Mouse (Mus musculus): Measurements from ENCODE around the gene Smad9. TPM values are rescaled to one million over a fixed set of nuclear protein-coding genes. Genes with fewer than 3 reads are reported as not detected.

The Smad9 gene
- total and polyA plus RNA-seq, 2 experiments from 2014 or later = 0.67 to 4.6 TPM

DNA sequence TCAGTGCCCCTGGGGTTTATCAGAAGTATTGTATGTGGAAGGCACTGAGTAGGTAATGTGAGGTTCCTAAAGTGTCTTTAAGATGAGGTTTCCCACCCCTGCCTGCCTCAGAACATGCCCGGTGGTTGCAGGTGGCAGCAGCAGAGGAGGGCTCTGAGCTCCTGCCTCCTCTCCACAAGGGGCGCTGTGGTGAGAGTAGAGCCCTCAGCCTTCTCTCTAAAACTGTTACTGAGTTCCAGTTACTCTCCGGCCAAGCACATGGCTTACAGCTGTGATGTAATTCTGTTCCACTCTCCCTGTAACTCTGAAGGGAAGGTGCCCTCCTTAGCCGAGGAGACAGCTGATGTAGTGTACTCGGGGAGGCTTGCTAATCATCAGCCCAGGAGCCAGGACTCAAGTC is 9.6 kb upstream of the Smad9 start:
- ATAC-seq (ENCODE audit: low FRiP score) (peak; percentile 49; the same call in 1 of the 2 replicates), DNase-seq (ENCODE audit: low spot score) (no peak)
- Histone ChIP-seq H3K4me3 (ENCODE audit: low read depth, low read length) (no peak overlapping the region), H3K4me1 (ENCODE audit: insufficient read depth, low read length) (no peaks in the 10 kb centered on the region), H3K27me3 (ENCODE audit: insufficient read depth, low read length) (no peaks in the 10 kb centered on the region), H3K36me3 (ENCODE audit: insufficient read depth, low read length) (peaks cover 69% of the 10 kb centered on the region), H3K4me2 (ENCODE audit: low read depth, low read length, poor library complexity, severe bottlenecking) (no peak overlapping the region), H3K27ac (ENCODE audit: low read depth, low read length) (no peak overlapping the region), H3K9ac (replicated peaks; ENCODE audit: low read length, poor library complexity, severe bottlenecking) (no peak overlapping the region), H3K9me3 (ENCODE audit: low read length) (no peaks in the 10 kb centered on the region)
- TF ChIP-seq CTCF (IDR thresholded peaks at IDR 0.05) = peak; percentile 73
- 69% methylated on average over 5 of the region's 5 CpGs for WGBS

DNA sequence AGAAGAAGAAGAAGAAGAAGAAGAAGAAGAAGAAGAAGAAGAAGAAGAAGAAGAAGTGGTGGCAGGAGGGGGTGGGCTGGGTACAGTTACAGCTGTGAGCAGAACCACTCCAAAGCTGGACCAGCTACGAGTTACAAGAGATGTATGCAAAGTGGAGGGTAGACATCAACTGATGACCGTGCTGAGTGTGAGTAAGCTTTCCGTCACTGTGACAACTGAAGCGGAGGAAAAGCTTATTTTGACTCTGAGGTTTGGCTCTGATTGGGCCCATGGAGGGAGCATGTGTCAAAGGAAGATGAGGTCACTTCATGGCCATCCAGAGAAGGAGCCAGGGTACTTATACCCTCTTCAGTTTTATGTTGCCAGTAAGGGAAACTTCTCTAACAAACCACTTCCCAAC is 2.0 kb upstream of the Smad9 start:
- Histone ChIP-seq H3K27me3 (ENCODE audit: insufficient read depth, low read length) (peaks cover 2% of the 10 kb centered on the region; the same call in 1 of the 2 replicates), H3K4me2 (ENCODE audit: low read depth, low read length, poor library complexity, severe bottlenecking) (no peak overlapping the region), H3K9ac (replicated peaks; ENCODE audit: low read length, poor library complexity, severe bottlenecking) (no peak overlapping the region), H3K9me3 (ENCODE audit: low read length) (no peaks in the 10 kb centered on the region), H3K27ac (ENCODE audit: low read depth, low read length) (no peak overlapping the region), H3K4me3 (ENCODE audit: low read depth, low read length) (no peak overlapping the region), H3K4me1 (ENCODE audit: insufficient read depth, low read length) (no peaks in the 10 kb centered on the region; the same call in 1 of the 2 replicates), H3K36me3 (ENCODE audit: insufficient read depth, low read length) (peaks cover 28% of the 10 kb centered on the region)
- DNase-seq (ENCODE audit: low spot score) = no peak
- TF ChIP-seq CTCF (IDR thresholded peaks at IDR 0.05) = no peak
- no peak for ATAC-seq (ENCODE audit: low FRiP score)
- WGBS = 89% methylated on average over 4 of the region's 4 CpGs

DNA sequence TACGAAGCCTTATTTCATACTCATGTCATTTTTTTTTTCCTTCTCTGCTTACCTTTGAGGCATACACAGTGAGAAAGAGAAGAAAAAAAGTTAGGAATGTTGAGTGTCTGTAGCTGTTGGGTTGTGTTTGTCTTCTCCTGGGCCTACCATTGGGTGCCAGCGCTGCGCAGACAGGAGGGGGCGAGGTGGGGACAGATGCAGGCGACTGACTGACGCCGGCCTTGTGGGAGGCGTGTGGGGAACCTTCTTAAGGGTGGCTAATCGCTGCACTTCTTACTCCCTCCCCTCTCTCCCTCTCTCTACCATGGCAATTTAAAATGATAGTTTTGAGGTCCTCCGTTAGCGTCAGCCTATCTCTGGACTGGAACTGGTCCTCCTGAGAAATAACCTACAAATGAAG is 676 bp downstream of the Smad9 start:
- peak overlapping the region; percentile 71 for H3K4me3 ChIP-seq (ENCODE audit: low read depth, low read length)
- H3K4me2 ChIP-seq (ENCODE audit: low read depth, low read length, poor library complexity, severe bottlenecking) = peak overlapping the region; percentile 100
- H3K27ac ChIP-seq (ENCODE audit: low read depth, low read length) = no peak overlapping the region
- no peaks in the 10 kb centered on the region; the same call in 1 of the 2 replicates for H3K4me1 ChIP-seq (ENCODE audit: insufficient read depth, low read length)
- H3K36me3 ChIP-seq (ENCODE audit: insufficient read depth, low read length) = peaks cover 9% of the 10 kb centered on the region; the same call in 1 of the 2 replicates
- 0 out of 2 replicates have a peak, but pooled peaks have one; percentile 3 for TF ChIP-seq CTCF (IDR thresholded peaks at IDR 0.05)
- ATAC-seq (ENCODE audit: low FRiP score) = no peak
- H3K9ac ChIP-seq (replicated peaks; ENCODE audit: low read length, poor library complexity, severe bottlenecking) = peak overlapping the region; percentile 74; the same call in 1 of the 2 replicates
- no peaks in the 10 kb centered on the region for H3K9me3 ChIP-seq (ENCODE audit: low read length)
- WGBS = under 1% methylated on average over 11 of the region's 11 CpGs
- H3K27me3 ChIP-seq (ENCODE audit: insufficient read depth, low read length) = peaks cover 2% of the 10 kb centered on the region; the same call in 1 of the 2 replicates
- DNase-seq (ENCODE audit: low spot score) = no peak

DNA sequence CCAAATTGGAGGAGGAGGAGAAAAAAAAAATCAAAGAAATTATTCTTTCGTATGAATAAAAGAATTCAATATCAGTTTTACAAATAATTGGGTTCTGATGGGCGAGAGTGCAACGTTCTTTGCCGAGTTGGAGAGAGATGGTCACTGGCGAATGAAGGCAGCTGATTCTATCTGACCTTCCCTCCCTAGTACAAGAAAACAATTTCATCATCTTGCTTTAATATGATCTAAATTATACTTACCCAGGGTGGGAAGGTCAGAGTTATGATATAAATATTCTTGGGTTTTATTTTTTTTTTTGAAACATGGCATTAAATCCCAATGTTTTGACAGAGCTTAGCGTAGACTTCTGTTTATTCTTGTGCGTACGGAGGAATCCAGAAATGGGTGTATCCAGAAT is 2.1 kb downstream of the Smad9 start:
- H3K36me3 ChIP-seq (ENCODE audit: insufficient read depth, low read length) = no peaks in the 10 kb centered on the region
- TF ChIP-seq CTCF (IDR thresholded peaks at IDR 0.05) = no peak
- ATAC-seq (ENCODE audit: low FRiP score) = no peak
- H3K27ac ChIP-seq (ENCODE audit: low read depth, low read length) = no peak overlapping the region
- DNase-seq (ENCODE audit: low spot score) = no peak
- H3K4me1 ChIP-seq (ENCODE audit: insufficient read depth, low read length) = no peaks in the 10 kb centered on the region; the same call in 1 of the 2 replicates
- peaks cover 2% of the 10 kb centered on the region; the same call in 1 of the 2 replicates for H3K27me3 ChIP-seq (ENCODE audit: insufficient read depth, low read length)
- no peaks in the 10 kb centered on the region for H3K9me3 ChIP-seq (ENCODE audit: low read length)
- 91% methylated on average over 8 of the region's 8 CpGs for WGBS
- H3K4me2 ChIP-seq (ENCODE audit: low read depth, low read length, poor library complexity, severe bottlenecking) = no peak overlapping the region
- no peak overlapping the region for H3K4me3 ChIP-seq (ENCODE audit: low read depth, low read length)
- no peak overlapping the region for H3K9ac ChIP-seq (replicated peaks; ENCODE audit: low read length, poor library complexity, severe bottlenecking)

DNA sequence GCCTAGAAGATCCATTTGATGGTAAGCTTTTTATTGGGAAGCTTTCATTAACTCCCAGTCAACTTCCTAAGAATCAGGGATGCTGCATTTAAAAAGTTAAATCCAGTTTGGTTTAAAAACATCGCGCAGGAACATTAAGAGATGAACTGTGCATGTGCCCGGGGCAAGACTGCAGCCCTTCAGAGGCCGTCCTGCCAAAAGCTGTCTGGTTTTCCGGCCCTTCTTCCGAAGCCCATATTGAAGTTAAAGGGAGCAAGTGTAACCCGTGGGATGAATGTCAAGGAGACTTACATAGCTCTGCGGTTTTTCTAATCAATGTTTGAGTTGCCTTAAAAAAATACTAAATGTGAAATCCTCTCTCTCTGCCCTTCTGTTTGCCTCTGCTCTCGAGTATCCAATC is 3.8 kb downstream of the Smad9 start:
- no peaks in the 10 kb centered on the region; the same call in 1 of the 2 replicates for H3K27me3 ChIP-seq (ENCODE audit: insufficient read depth, low read length)
- DNase-seq (ENCODE audit: low spot score) (no peak), ATAC-seq (ENCODE audit: low FRiP score) (no peak)
- no peak overlapping the region for H3K27ac ChIP-seq (ENCODE audit: low read depth, low read length)
- no peak for TF ChIP-seq CTCF (IDR thresholded peaks at IDR 0.05)
- H3K4me3 ChIP-seq (ENCODE audit: low read depth, low read length) = no peak overlapping the region
- no peaks in the 10 kb centered on the region for H3K9me3 ChIP-seq (ENCODE audit: low read length)
- H3K4me1 ChIP-seq (ENCODE audit: insufficient read depth, low read length) = no peaks in the 10 kb centered on the region; the same call in 1 of the 2 replicates
- WGBS = 74% methylated on average over 9 of the region's 9 CpGs
- H3K9ac ChIP-seq (replicated peaks; ENCODE audit: low read length, poor library complexity, severe bottlenecking) = no peak overlapping the region
- no peaks in the 10 kb centered on the region for H3K36me3 ChIP-seq (ENCODE audit: insufficient read depth, low read length)
- H3K4me2 ChIP-seq (ENCODE audit: low read depth, low read length, poor library complexity, severe bottlenecking) = no peak overlapping the region

DNA sequence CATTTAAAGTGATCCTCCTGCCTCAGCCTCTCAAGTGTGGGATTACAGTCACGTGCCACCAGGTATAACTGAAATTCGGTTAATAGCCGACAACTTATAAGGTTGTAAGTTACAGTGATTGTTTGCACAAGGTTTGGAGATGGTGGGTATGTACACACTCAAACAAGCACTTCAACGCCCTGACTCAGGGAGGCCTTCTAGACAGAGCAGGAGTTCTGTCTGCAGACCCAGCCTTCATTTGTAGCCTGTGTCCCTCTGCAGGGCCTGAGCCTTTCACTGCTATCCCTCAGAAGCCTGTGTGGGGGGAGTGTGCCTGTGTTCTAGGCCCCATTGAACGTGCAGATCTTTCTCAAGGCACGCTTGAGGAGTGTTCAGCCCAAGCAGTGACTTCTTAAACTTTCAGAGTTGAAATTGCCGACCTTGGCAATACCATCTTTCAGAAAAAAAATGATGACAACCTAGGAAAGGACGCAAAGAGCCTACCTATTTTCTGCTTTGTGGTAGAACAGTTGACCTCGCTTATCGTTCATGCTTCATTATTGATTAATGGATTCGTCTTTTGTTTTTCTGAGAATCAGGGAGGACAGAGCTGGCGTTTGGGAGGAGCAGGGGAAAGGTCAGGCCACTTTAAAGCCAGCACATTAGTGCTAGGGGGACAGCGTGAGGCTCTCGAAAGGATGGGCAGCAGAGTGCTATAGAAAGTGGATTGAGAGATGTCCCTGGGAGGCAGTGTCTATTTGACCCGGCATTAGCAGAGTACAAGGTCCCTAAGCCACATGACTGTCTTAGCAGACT is 5.1 kb downstream of the Smad9 start:
- no peak overlapping the region for H3K4me3 ChIP-seq (ENCODE audit: low read depth, low read length)
- 60% methylated on average over 15 of the region's 15 CpGs for WGBS
- no peaks in the 10 kb centered on the region for H3K9me3 ChIP-seq (ENCODE audit: low read length)
- no peaks in the 10 kb centered on the region for H3K36me3 ChIP-seq (ENCODE audit: insufficient read depth, low read length)
- H3K27me3 ChIP-seq (ENCODE audit: insufficient read depth, low read length) = no peaks in the 10 kb centered on the region; the same call in 1 of the 2 replicates
- TF ChIP-seq CTCF (IDR thresholded peaks at IDR 0.05) = no peak
- no peaks in the 10 kb centered on the region; the same call in 1 of the 2 replicates for H3K4me1 ChIP-seq (ENCODE audit: insufficient read depth, low read length)
- H3K4me2 ChIP-seq (ENCODE audit: low read depth, low read length, poor library complexity, severe bottlenecking) = no peak overlapping the region
- H3K9ac ChIP-seq (replicated peaks; ENCODE audit: low read length, poor library complexity, severe bottlenecking) = no peak overlapping the region
- ATAC-seq (ENCODE audit: low FRiP score) (no peak), DNase-seq (ENCODE audit: low spot score) (no peak)
- H3K27ac ChIP-seq (ENCODE audit: low read depth, low read length) = no peak overlapping the region
